Mouse (Mus musculus): ENCODE measurements around the gene Ppm1d.

- TF ChIP-seq GATA1 (IDR thresholded peaks at IDR 0.05; ENCODE audit: borderline replicate concordance, low read length) (no peak), FLI1 (IDR thresholded peaks at IDR 0.05; ENCODE audit: low read length) (no peak)
These were observed 32.9 kb upstream of the Ppm1d start for GRCm38 (mm10) chr11:85278175-85278574.

Data from megakaryocyte, embryonic 14.5 days (primary cell).